Mouse (Mus musculus) c-Kit-negative CD71-positive TER-119-positive erythroid progenitor cells, embryonic 14.5 days (primary cell): ENCODE measurements at regions not wholly inside any gene's neighbourhood (a gene's known extent, or its start where the extent isn't known, plus 50 kb on each side); places are given as distances from the start of the nearest gene placed in this dataset.

Source experiments
- DNase-seq: peaks from one replicate; pipeline ENCODE4 v3.0.0-alpha.2; 2013; ENCODE audit warnings: low read depth, low spot score

DNA sequence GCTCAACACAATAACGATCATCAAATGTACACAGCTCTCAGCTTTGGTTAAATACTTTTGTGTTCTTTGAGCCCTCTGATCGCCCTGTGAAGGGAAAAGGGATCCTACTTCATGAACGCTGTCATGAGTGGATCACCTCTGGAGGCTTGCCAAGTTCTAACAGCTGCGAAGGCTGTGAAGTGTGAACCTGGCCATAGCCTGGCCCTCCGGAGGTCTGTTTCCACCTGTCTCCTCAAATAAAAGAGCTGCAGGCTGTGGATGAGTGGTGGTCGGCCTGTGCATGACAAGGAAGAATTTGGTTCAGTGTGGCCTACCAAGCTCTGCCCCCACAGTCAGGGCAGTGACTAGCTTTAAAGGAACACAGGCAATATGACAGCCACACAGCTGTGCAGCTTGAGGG, 122.0 kb downstream of the Gm12728 start:
- no peak for DNase-seq

GRCm38 (mm10) chr4:105912296-105912695, 122.6 kb downstream of the Gm12728 start:
- no peak for DNase-seq

DNA sequence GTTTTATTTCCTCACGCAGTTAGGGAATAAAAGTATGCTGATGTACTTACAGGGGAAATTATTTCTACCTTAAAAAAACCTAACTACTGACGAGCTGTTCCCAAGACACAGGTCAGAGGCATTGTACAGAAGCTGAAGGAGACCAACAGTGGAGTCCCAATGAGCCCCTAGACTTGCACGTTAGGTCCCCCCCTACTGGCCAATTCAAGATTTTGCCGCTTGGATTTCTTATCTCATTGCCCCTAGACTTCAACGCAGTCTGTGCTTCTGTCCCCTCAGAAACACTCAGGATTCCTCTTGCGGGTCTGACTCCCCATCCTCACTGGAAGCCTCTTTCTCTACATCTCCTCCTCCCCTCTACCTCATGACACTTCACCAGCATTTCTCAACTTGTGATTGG, 125.3 kb downstream of the Gm12728 start:
- DNase-seq: no peak

GRCm38 (mm10) chr4:105916229-105916628, 126.6 kb downstream of the Gm12728 start:
- no peak for DNase-seq

GRCm38 (mm10) chr4:105924781-105925382, 135.2 kb downstream of the Gm12728 start:
- DNase-seq: no peak

DNA sequence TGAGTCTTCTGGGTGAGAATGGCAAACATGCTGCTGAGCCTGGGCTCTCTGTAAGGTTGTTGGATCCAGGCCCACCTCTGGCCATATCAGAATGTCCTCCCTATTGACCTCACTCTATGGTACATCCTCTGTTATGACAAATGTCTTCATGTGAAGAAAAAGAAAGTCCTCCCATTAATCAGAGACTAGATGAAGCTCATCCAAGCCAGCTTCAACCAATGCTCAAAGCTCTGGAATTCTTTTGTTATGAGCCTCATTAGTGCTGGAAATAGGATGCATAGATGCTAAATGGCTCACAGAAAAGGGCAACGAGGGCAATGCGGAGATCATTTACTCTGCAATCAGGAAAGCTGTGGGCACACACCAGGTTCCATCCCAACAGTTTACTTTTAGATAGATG, 135.8 kb downstream of the Gm12728 start:
- DNase-seq: no peak

DNA sequence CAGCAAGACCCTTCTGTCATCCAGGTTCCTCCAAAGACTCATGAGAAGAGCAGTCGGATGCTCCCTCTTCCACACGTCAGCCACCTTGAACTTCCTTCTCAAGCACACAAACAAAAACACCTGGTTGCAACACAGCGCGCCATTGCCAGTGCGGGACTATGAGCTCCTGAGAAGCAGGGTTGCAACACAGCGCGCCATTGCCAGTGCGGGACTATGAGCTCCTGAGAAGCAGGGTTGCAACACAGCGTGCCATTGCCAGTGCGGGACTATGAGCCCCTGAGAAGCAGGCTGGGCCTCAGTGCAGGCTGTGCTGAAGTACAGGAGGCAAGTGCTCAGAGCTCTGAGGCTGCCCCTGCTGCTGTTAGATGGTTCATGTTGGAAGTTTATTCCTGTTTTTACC, 140.0 kb downstream of the Gm12728 start:
- DNase-seq: no peak

DNA sequence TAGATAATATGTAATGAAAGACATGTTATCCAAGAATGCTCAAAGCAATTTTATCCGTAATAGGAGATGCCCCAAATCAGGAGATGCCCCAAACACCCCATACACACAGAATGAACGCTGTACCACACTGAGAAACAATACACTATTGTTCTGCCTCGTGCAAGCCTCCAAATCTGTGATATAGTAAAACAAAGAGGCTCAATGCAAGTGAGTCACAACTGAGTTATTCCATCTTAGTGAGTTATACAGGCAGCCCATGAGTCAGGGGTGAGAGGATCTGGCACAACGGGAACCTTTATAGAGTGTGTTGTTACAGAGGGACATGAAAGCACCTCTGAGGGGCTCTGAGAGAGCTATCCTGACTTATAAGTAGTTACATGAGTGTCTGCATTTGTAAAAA, 145.3 kb downstream of the Gm12728 start:
- DNase-seq: no peak

DNA sequence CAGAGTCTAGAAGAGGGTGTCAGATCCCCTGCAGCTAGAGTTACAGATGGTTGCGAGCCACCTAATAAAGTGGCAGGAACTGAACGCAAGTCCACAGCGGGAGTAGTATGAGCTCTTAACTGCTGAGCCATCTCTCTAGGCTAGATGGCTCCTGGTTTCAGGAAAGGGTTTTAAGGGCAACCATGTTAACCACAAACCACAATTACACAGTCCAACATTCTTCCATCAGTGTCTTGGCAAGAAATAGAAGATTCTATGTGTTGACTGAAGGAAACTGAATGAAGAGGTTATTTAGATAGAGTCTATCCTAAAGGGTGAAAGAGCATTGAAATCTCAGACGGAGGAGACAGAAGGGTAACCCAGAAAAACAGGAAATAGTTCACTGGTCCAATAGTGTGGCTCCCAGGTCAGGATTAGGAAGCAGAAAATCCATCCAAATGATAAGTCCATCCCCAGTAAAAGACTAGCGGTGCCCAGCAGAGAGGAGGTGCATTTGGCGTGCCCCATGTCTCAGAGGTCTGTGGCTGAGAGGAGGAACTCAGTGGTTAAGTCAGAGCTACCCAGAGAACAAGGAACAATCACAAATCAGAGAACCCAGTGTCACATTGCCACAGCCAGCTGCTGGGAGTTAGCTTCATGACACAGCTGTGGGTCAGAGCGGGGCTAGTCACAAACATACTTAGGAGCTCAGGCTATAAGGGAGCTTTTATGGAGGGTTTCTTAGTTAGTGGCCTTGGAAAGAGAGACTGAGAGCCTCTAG, 147.3 kb downstream of the Gm12728 start:
- DNase-seq: no peak

DNA sequence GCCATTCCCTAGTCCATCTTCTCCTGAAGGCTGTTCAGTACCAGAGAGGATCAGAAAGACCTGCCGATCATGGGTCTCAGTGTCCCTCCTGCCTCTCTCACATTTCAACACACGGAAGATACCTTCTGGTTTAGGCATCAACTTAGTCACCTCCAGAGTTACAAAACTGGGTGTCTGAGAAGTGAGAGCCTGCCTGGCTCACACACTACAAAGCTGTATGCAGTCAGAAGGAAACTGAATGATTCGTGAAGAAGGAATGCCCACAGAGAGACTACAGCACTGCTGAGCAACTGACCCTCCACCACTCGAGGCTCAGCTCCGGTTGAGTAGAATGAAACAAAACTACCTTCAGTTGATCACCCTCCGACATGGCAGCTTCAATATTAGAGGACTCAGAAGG, 147.9 kb downstream of the Gm12728 start:
- no peak for DNase-seq

GRCm38 (mm10) chr4:105938886-105939285, 149.2 kb downstream of the Gm12728 start:
- no peak for DNase-seq

DNA sequence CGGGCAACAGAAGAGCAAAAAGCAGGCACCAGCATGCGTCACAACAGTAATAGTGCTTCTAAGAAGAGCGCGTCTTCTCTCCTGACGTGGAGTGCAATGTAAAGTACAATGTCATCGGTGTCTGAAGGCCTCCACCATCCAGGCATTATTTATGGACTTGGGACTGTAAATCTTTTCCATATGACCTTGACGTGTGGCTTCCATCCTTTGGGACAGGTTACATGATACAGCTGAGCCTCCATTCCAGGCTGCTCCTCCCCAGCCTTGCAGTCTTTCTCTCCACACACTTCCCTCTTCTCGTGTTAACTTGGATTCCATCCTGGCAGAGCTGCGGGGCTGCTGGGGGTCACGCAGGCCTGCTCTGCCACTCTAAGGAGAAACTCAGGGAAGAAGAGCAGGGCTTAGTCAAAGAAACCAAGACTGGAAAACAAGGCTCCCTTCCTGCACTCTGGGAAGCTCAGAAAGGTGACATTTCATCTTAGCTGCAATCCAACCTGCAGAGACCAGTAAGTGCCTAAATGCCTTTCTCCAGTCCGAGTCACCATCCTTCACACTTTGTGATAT, 150.0 kb downstream of the Gm12728 start:
- DNase-seq: no peak

DNA sequence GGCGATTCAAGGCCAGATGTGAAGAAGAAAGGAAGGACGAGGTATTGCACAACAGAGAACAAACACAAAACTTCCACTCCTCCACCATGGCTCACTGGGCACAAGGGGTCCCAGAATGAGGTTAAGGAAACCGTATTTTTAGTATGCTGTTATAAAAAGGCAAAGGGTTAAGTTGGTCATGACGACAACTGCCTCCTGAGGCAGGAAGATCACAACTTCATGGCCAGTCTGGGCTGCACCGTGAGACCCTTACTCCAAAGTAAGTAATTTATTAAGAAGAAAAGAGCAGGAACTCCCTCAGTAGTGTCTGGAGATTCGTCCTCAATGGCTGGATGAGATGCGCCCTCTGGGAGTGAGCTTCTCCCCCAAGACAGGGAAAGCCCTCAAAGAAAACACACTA, 151.2 kb downstream of the Gm12728 start:
- no peak for DNase-seq

GRCm38 (mm10) chr4:105941785-105942184, 152.1 kb downstream of the Gm12728 start:
- DNase-seq: no peak

GRCm38 (mm10) chr4:105944962-105945361, 155.3 kb downstream of the Gm12728 start:
- no peak for DNase-seq

GRCm38 (mm10) chr4:105945921-105946320, 156.3 kb downstream of the Gm12728 start:
- no peak for DNase-seq

DNA sequence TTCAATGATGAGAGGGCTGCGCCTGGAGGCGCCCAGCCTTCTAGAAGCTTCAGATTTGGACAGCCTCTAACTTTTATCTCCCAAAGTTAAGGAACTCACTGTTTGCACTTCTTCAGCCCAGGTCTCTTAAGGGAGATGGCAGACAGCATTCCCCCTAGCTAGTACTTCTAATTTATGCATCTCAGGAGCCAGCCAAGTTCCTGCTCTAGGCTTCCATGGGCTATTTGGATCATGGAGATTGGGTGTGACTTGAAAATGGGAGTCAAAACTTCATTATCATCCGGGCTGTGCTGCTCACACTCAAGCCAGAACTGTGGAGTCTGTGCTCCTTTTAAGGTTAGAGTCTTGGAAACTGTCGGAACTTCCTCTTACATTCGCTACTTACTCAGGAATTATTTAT, 158.7 kb downstream of the Gm12728 start:
- no peak for DNase-seq

DNA sequence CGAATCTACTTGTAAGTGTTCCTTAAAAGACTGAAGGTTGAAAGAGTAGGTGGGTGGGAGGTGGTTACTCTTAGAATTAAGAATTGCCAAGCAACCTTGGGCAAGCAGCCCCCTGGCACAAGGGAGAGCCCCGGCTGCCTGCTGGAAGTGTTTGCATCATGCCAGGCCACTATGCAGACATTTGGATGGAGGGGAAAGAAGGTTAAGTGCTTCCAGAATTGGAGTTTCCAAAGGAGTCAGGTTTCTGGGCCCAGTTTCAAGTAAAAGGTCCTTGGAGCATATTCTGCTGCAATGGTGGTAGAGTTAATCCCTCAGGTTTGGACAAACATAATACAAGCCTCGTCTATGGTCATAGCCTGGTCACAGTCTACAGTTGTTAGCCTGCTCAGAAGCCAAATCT, 162.7 kb downstream of the Gm12728 start:
- DNase-seq: no peak

DNA sequence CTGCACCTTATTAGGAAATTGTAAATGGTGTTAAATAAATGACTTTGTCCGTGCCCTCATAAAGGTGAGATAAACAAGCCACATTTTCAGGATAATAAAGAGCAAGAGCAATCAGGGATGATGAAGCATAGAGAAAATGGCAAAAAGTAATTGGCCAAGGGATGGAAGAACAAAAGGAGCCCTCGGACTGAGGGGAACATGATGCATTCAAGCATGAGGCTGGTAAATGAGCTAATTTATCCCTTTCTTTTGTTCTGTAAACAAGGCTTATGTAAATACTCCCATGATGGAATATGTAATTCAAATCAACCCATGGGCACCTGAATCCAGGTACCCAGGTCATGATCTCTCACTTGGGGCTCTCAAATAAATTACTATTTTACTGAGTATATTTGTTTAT, 166.8 kb downstream of the Gm12728 start:
- no peak for DNase-seq

DNA sequence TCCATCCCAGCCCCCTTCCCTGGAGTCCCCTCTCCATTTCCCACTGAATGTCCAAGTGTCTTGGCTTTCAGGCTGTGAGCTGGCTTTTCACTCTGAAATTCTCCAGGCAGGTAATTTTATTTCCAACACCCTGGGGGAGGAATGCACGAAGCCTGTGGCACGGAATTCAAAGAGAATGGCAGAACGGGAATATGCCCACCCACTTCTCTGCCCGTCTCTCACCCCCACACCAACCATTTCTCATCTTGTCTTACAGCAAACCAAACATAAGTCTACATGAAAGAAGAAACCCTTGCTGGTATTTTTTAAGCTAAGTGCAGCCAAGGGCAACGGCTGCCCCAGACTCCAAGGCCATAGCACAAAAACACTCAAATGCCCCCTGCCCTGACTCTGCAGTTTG, 168.7 kb downstream of the Gm12728 start:
- DNase-seq: no peak

- no peak for DNase-seq
Measured at GRCm38 (mm10) chr4:105961686-105962360, 172.2 kb downstream of the Gm12728 start.

- no peak for DNase-seq
Measured at GRCm38 (mm10) chr4:105962542-105962941, 172.9 kb downstream of the Gm12728 start.

GRCm38 (mm10) chr4:105968324-105968723, 178.7 kb downstream of the Gm12728 start:
- DNase-seq: no peak
